Mouse (Mus musculus) embryonic facial prominence, embryonic 14.5 days (tissue): Measurements from ENCODE around the gene Serac1. TPM values are rescaled to one million over a fixed set of nuclear protein-coding genes. Genes with fewer than 3 reads are reported as not detected.
A peak's percentile ranks its signal among the peaks of the same experiment; 100 is the strongest.
"Not testable (repeated sequence)": the region's sequence is repeated elsewhere in the genome, so short reads cannot be mapped to it uniquely, and the experiment has no call there.

Source experiments
- ATAC-seq: fragments of 200-750 bp; cut with Nextera tagmentation; 2 replicates; pipeline ENCODE4 v1.8.0; 2017; ENCODE audit warnings: low read depth, moderate number of reproducible peaks, moderate TSS enrichment
- DNase-seq: peaks from one replicate; pipeline ENCODE4 v3.0.0-alpha.2; 2015; ENCODE audit warnings: low spot score
- H3K27ac ChIP-seq: fragments of 300-500 bp; sonication (generic); replicated peaks from 2 replicates; pipeline ENCODE4 v1.5.1; 2014; ENCODE audit warnings: low read depth, mild to moderate bottlenecking, low read length, moderate library complexity
- H3K27me3 ChIP-seq: fragments of 300-500 bp; sonication (generic); replicated peaks from 2 replicates; pipeline ENCODE4 v1.6.1; 2014; ENCODE audit warnings: low read length; ENCODE audit not compliant: control insufficient read depth, insufficient read depth
- H3K36me3 ChIP-seq: fragments of 300-500 bp; sonication (generic); 2 replicates; pipeline ENCODE4 v1.6.1; 2014; ENCODE audit warnings: low read length, mixed read lengths; ENCODE audit not compliant: control insufficient read depth, insufficient read depth
- H3K4me1 ChIP-seq: fragments of 300-500 bp; sonication (generic); 2 replicates; pipeline ENCODE4 v1.6.1; 2014; ENCODE audit warnings: antibody characterized with exemption, low read length; ENCODE audit not compliant: control insufficient read depth, insufficient read depth
- H3K4me2 ChIP-seq: fragments of 300-500 bp; sonication (generic); 2 replicates; pipeline ENCODE4 v1.6.1; 2014; ENCODE audit warnings: low read depth, mild to moderate bottlenecking, low read length, moderate library complexity, mixed read lengths
- H3K4me3 ChIP-seq: fragments of 300-500 bp; sonication (generic); 2 replicates; pipeline ENCODE4 v1.5.1; 2014; ENCODE audit warnings: low read depth, mild to moderate bottlenecking, low read length
- H3K9ac ChIP-seq: fragments of 300-500 bp; sonication (generic); 2 replicates; pipeline ENCODE4 v1.6.1; 2014; ENCODE audit warnings: low read depth, mild to moderate bottlenecking, low read length, moderate library complexity, mixed read lengths
- H3K9me3 ChIP-seq: fragments of 300-500 bp; sonication (generic); 2 replicates; pipeline ENCODE4 v1.6.1; 2016; ENCODE audit warnings: low read length; ENCODE audit not compliant: control insufficient read depth
- WGBS: fragments of 180-500 bp; shearing (Covaris S2); extraction: QIAGEN DNeasy Blood & Tissue Kit; methylation state at CpG from one replicate; pipeline ENCODE4 v1.1.7; 2014; 5-methylcytosine and 5-hydroxymethylcytosine counted together
- polyA plus RNA-seq: library from polyadenylated mRNA; unstranded; fragments of >200 nt; fragmentation: Nextera tagmentation; extraction: Ambion mirVana; gene quantifications from 2 replicates; pipeline ENCODE4 v1.2.1, GENCODE M21; 2014

Serac1 gene
- polyA plus RNA-seq, 1 experiment from 2014 or later, result 5.8 TPM

- no peak overlapping the region for H3K9ac ChIP-seq
- H3K4me2 ChIP-seq, result no peak overlapping the region
- H3K4me3 ChIP-seq, result no peak overlapping the region
- no peak overlapping the region for H3K27ac ChIP-seq
- no peaks in the 10 kb centered on the region for H3K4me1 ChIP-seq
- no peaks in the 10 kb centered on the region for H3K9me3 ChIP-seq
- WGBS, result 68% methylated on average over 4 of the region's 4 CpGs
- no peak for DNase-seq
- no peak for ATAC-seq
- peaks cover 35% of the 10 kb centered on the region for H3K36me3 ChIP-seq
- H3K27me3 ChIP-seq, result no peaks in the 10 kb centered on the region
These were observed 26.7 kb downstream of the Serac1 start for GRCm38 (mm10) chr17:6052801-6053200.

DNA sequence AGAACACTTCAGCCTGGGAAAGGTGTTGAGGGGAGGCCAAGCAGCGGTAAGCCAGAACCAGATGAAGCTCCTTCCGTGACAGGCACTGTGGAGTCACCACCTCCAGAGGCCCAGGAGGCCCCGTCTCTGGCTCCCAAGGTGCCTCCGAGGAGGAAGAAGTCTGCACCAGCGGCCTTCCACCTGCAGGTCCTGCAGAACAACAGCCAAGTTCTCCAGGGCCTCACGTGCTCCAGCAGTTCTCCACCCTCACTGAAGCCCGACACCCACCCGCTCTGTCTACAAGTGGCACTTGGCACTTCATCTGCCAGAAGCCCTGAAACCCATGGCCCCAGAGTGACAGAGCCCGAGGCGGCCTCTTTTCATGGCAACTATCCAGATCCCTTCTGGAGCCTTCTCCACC is 42.0 kb downstream of the Serac1 start:
- peaks cover 2% of the 10 kb centered on the region; the same call in 1 of the 2 replicates for H3K36me3 ChIP-seq
- WGBS, result 88% methylated on average over 10 of the region's 10 CpGs

GRCm38 (mm10) chr17:6036872-6037271 is 42.7 kb downstream of the Serac1 start:
- DNase-seq (no peak), ATAC-seq (no peak)
- no peak overlapping the region for H3K27ac ChIP-seq
- no peaks in the 10 kb centered on the region for H3K9me3 ChIP-seq
- no peak overlapping the region for H3K4me3 ChIP-seq
- no peaks in the 10 kb centered on the region for H3K4me1 ChIP-seq
- no peak overlapping the region for H3K9ac ChIP-seq
- H3K4me2 ChIP-seq, result no peak overlapping the region
- H3K27me3 ChIP-seq, result no peaks in the 10 kb centered on the region
- 88% methylated on average over 11 of the region's 11 CpGs for WGBS
- H3K36me3 ChIP-seq, result no peaks in the 10 kb centered on the region; the same call in 1 of the 2 replicates

More for the DNA sequence above, 42.0 kb downstream of the Serac1 start:
- Histone ChIP-seq H3K27me3 (no peaks in the 10 kb centered on the region), H3K4me3 (no peak overlapping the region), H3K27ac (no peak overlapping the region), H3K9ac (no peak overlapping the region), H3K4me1 (no peaks in the 10 kb centered on the region), H3K9me3 (no peaks in the 10 kb centered on the region), H3K4me2 (no peak overlapping the region)
- DNase-seq, result no peak
- ATAC-seq, result no peak

DNA sequence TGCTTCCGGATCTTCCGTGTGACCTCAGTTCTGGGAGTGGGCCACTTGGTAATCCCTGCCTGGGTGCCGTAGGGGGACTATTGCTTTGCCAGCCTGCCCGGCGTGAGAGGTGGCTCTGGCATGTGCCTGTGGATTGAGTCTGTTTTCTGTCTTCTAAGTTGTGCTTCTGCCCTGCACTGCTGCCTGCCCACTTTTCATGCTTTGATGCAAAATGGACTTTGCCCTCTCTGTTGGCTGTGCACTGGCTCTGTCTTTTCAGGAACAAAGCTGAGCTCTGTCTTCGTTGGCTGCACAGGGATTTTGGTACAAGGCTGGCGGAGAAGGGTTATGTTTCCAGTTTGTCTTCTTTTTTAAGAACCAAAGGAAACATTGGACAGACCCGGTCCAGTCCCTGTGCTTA is 43.1 kb downstream of the Serac1 start:
- no peaks in the 10 kb centered on the region for H3K9me3 ChIP-seq
- ATAC-seq, result no peak
- H3K27ac ChIP-seq, result no peak overlapping the region
- H3K4me2 ChIP-seq, result no peak overlapping the region
- no peak overlapping the region for H3K9ac ChIP-seq
- no peaks in the 10 kb centered on the region for H3K4me1 ChIP-seq
- no peaks in the 10 kb centered on the region for H3K27me3 ChIP-seq
- WGBS, result 80% methylated on average over 8 of the region's 8 CpGs
- DNase-seq, result no peak
- H3K4me3 ChIP-seq, result no peak overlapping the region
- H3K36me3 ChIP-seq, result no peaks in the 10 kb centered on the region; the same call in 1 of the 2 replicates

- Histone ChIP-seq H3K4me3 (no peak overlapping the region), H3K4me1 (no peaks in the 10 kb centered on the region), H3K9me3 (no peaks in the 10 kb centered on the region), H3K9ac (no peak overlapping the region), H3K4me2 (no peak overlapping the region), H3K36me3 (no peaks in the 10 kb centered on the region; the same call in 1 of the 2 replicates), H3K27ac (no peak overlapping the region), H3K27me3 (no peaks in the 10 kb centered on the region)
- no peak for ATAC-seq
- WGBS, result 46% methylated on average over 8 of the region's 8 CpGs
- DNase-seq, result no peak
These were observed 43.9 kb downstream of the Serac1 start for GRCm38 (mm10) chr17:6035661-6036060.

- Histone ChIP-seq H3K9me3 (no peaks in the 10 kb centered on the region), H3K27me3 (no peaks in the 10 kb centered on the region), H3K27ac (no peak overlapping the region), H3K36me3 (peaks cover 25% of the 10 kb centered on the region; the same call in 1 of the 2 replicates), H3K4me2 (no peak overlapping the region), H3K4me1 (no peaks in the 10 kb centered on the region), H3K4me3 (no peak overlapping the region), H3K9ac (no peak overlapping the region)
- no peak for DNase-seq
- ATAC-seq, result no peak
- 87% methylated on average over 7 of the region's 7 CpGs for WGBS
These were observed 53.7 kb downstream of the Serac1 start for GRCm38 (mm10) chr17:6025831-6026230.

- WGBS, result 32% methylated on average over 5 of the region's 5 CpGs
- not testable (repeated sequence) for H3K4me3 ChIP-seq, H3K27me3 ChIP-seq, H3K4me1 ChIP-seq, H3K36me3 ChIP-seq, H3K9me3 ChIP-seq, DNase-seq, H3K9ac ChIP-seq
- ATAC-seq, result peak; percentile 45; the same call in 1 of the 2 replicates
- Histone ChIP-seq H3K27ac (peak overlapping the region; percentile 55; the same call in 1 of the 2 replicates), H3K4me2 (peak overlapping the region; percentile 38)
These were observed 58.2 kb downstream of the Serac1 start for GRCm38 (mm10) chr17:6021374-6021789.

GRCm38 (mm10) chr17:6020636-6021035 is 58.9 kb downstream of the Serac1 start:
- H3K4me2 ChIP-seq, result no peak overlapping the region

DNA sequence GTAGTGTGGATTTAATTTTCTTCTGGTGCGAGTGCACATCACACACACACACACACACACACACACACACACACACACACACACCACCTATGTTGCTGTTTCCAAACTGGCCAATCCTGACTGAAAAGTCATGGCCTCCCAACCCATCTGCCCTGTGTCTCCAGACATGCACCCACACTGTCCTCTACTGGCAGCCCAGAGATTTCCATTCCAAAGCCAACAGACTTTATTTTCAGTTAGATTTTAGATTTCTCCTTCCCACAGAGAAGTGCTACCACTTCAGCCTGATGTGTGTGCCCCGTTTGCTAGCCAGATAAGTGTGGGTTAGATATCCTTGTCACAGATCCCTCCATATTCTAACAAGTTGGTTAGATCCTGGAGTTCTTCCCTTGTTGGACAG is 59.8 kb downstream of the Serac1 start:
- WGBS, result 47% methylated on average over 2 of the region's 2 CpGs
- H3K9ac ChIP-seq, result no peak overlapping the region
- H3K36me3 ChIP-seq, result 0 out of 2 replicates have a peak, but pooled peaks cover 5% of the 10 kb centered on the region
- ATAC-seq (no peak), DNase-seq (peak; percentile 45)
- H3K27ac ChIP-seq, result no peak overlapping the region
- no peak overlapping the region for H3K4me2 ChIP-seq
- H3K27me3 ChIP-seq, result no peaks in the 10 kb centered on the region
- H3K4me3 ChIP-seq, result no peak overlapping the region
- H3K4me1 ChIP-seq, result no peaks in the 10 kb centered on the region
- no peaks in the 10 kb centered on the region for H3K9me3 ChIP-seq

More at GRCm38 (mm10) chr17:6020636-6021035, 58.9 kb downstream of the Serac1 start:
- Histone ChIP-seq H3K9ac (no peak overlapping the region), H3K4me1 (no peaks in the 10 kb centered on the region), H3K27ac (no peak overlapping the region), H3K36me3 (0 out of 2 replicates have a peak, but pooled peaks cover 5% of the 10 kb centered on the region), H3K27me3 (no peaks in the 10 kb centered on the region), H3K9me3 (no peaks in the 10 kb centered on the region), H3K4me3 (no peak overlapping the region)
- ATAC-seq, result no peak
- 59% methylated on average over 7 of the region's 7 CpGs for WGBS
- DNase-seq, result no peak
